ENCODE assay signal across 11 mouse cellular contexts in the genomic region with DNA sequence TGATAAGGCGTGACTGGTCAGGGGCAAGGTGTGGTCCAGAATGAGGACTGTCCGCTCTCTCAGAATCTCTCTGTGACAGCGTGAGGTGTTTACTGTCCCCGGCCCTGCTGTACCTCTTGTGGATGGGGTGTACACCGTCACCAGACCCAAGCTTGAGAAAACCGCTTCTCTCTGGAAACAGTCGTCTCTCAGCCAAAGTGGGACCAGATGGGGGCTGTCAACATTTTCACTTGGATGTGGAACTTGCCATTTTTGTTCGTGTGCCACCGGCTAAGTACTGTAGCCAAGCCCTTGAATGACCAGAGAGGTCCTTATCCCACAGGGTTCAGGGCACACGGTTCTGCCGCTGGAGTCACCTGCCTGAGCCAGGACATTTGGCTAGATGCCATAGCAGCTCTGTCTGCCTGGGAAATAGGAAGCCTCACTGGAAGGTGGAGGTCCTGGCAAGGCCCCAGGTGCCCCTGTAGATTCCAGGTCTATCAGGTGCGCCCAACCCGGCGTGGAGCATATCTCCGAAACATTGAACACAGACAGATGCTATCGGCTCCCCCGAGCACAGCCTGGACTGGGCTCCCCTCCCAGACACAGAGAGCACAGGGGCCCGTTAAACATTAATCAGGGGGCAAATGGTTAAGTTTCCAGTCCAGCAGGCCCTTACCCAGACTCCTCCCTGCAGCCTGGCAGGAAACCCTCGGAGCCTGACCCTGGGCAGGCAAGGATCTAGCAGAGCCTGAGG. TPM values are rescaled to one million over a fixed set of nuclear protein-coding genes. Genes with fewer than 3 reads are reported as not detected.
DNase-seq lines count a peak whose midpoint lies in the region; ATAC-seq and TF ChIP-seq lines count a peak whose summit lies in the region.
"Had no signal": no experiment of that assay in that cellular context is flagged by ENCODE, and none has a peak within 500 bp of the region (broad histone marks: within the 10 kb centered on the region; RNA-seq: fewer than 3 reads in every experiment).

No protein-coding gene starts in this region.

- H3K4me3 ChIP-seq in intestine, postnatal 0 days (ENCODE audit: low read depth, low read length): no peak overlapping the region
- no peak overlapping the region for H3K4me3 ChIP-seq in neural tube, embryonic 15.5 days (replicated peaks)
- H3K4me3 ChIP-seq in midbrain, embryonic 15.5 days: no peak overlapping the region
- H3K4me3 ChIP-seq: limb, embryonic 15.5 days had no signal

- peak; percentile 32 for ATAC-seq in intestine, postnatal 0 days
- no peak for ATAC-seq in neural tube, embryonic 15.5 days (ENCODE audit: low FRiP score)
- ATAC-seq in midbrain, embryonic 15.5 days (replicated peaks): no peak

- 0 out of 2 replicates have a peak, but pooled peaks cover 2% of the 10 kb centered on the region for H3K4me1 ChIP-seq in intestine, postnatal 0 days (replicated peaks; ENCODE audit: control insufficient read depth, insufficient read depth, low read length)
- 0 out of 2 replicates have a peak, but pooled peaks cover 2% of the 10 kb centered on the region for H3K4me1 ChIP-seq in neural tube, embryonic 15.5 days
- no peaks in the 10 kb centered on the region for H3K4me1 ChIP-seq in midbrain, embryonic 15.5 days

- H3K9me3 ChIP-seq in intestine, postnatal 0 days (ENCODE audit: control insufficient read depth): no peaks in the 10 kb centered on the region
- no peaks in the 10 kb centered on the region for H3K9me3 ChIP-seq in neural tube, embryonic 15.5 days (replicated peaks)
- H3K9me3 ChIP-seq in midbrain, embryonic 15.5 days: no peaks in the 10 kb centered on the region
- H3K9me3 ChIP-seq: limb, embryonic 15.5 days had no signal

- H3K9ac ChIP-seq in intestine, postnatal 0 days (ENCODE audit: low read depth, low read length): no peak overlapping the region
- no peak overlapping the region for H3K9ac ChIP-seq in neural tube, embryonic 15.5 days (replicated peaks)
- no peak overlapping the region for H3K9ac ChIP-seq in midbrain, embryonic 15.5 days
- H3K9ac ChIP-seq: limb, embryonic 15.5 days had no signal

- 30% methylated on average over 19 of the region's 19 CpGs for WGBS in intestine, postnatal 0 days
- 70% methylated on average over 19 of the region's 19 CpGs for WGBS in neural tube, embryonic 15.5 days
- WGBS in midbrain, embryonic 15.5 days: 81% methylated on average over 19 of the region's 19 CpGs

- peak overlapping the region; percentile 35 for H3K4me2 ChIP-seq in intestine, postnatal 0 days (replicated peaks; ENCODE audit: low read depth)
- H3K4me2 ChIP-seq in neural tube, embryonic 15.5 days: no peak overlapping the region
- H3K4me2 ChIP-seq in midbrain, embryonic 15.5 days: no peak overlapping the region
- H3K4me2 ChIP-seq: limb, embryonic 15.5 days had no signal

- peak; percentile 27 to 40 for DNase-seq in cerebellum, postnatal 36 days
- no peak for DNase-seq in cerebellum, adult 9-10 months
- peak; percentile 83 to 93 for DNase-seq in kidney, postnatal 36 days
- DNase-seq in lung, postnatal 25 days (ENCODE audit: low spot score): peak; percentile 4
- DNase-seq in layer of hippocampus, adult 11-12 months (ENCODE audit: low spot score): no peak
- DNase-seq: heart, adult 18-20 months; heart, postnatal 36 days had no signal

- no peak for TF ChIP-seq CTCF in intestine, postnatal 0 days (IDR thresholded peaks at IDR 0.05; ENCODE audit: low read depth)

- no peak overlapping the region for H3K27ac ChIP-seq in intestine, postnatal 0 days (ENCODE audit: low read depth, low read length)
- H3K27ac ChIP-seq in neural tube, embryonic 15.5 days (replicated peaks): no peak overlapping the region
- H3K27ac ChIP-seq in midbrain, embryonic 15.5 days: no peak overlapping the region
- H3K27ac ChIP-seq: limb, embryonic 15.5 days had no signal

- H3K27me3 ChIP-seq in intestine, postnatal 0 days (replicated peaks; ENCODE audit: control insufficient read depth, insufficient read depth, low read length): no peaks in the 10 kb centered on the region
- H3K27me3 ChIP-seq in neural tube, embryonic 15.5 days (replicated peaks): no peaks in the 10 kb centered on the region; the same call in 1 of the 2 replicates
- no peaks in the 10 kb centered on the region for H3K27me3 ChIP-seq in midbrain, embryonic 15.5 days (replicated peaks)

- H3K36me3 ChIP-seq in intestine, postnatal 0 days (ENCODE audit: control insufficient read depth, insufficient read depth): no peaks in the 10 kb centered on the region
- no peaks in the 10 kb centered on the region for H3K36me3 ChIP-seq in neural tube, embryonic 15.5 days
- H3K36me3 ChIP-seq in midbrain, embryonic 15.5 days (replicated peaks): no peaks in the 10 kb centered on the region
- H3K36me3 ChIP-seq: limb, embryonic 15.5 days had no signal

RNA-seq across cellular contexts. Expression of a gene that starts 14.4 kb away (rescaled TPM):
- 0.03 and 0.09 TPM in 2 replicates for polyA plus RNA-seq in intestine, postnatal 0 days (2015; fragmentation: Nextera tagmentation; extraction: Ambion mirVana)
- 0.14 and 0.18 TPM in 2 replicates for polyA plus RNA-seq in neural tube, embryonic 15.5 days (2015; fragmentation: Nextera tagmentation; extraction: Ambion mirVana)
- 0.95 and 1.3 TPM in 2 replicates for polyA plus RNA-seq in midbrain, embryonic 15.5 days (2015; fragmentation: Nextera tagmentation; extraction: Ambion mirVana)

RNA-seq across cellular contexts. Expression of a gene that starts 37.5 kb away (rescaled TPM):
- 106 and 113 TPM in 2 replicates for polyA plus RNA-seq in intestine, postnatal 0 days (2015; fragmentation: Nextera tagmentation; extraction: Ambion mirVana)
- 80.7 and 84.0 TPM in 2 replicates for polyA plus RNA-seq in neural tube, embryonic 15.5 days (2015; fragmentation: Nextera tagmentation; extraction: Ambion mirVana)
- polyA plus RNA-seq in midbrain, embryonic 15.5 days (2015; fragmentation: Nextera tagmentation; extraction: Ambion mirVana): 90.3 and 92.5 TPM in 2 replicates

RNA-seq across cellular contexts. Expression of a gene that starts 38.7 kb away (rescaled TPM):
- polyA plus RNA-seq in intestine, postnatal 0 days (2015; fragmentation: Nextera tagmentation; extraction: Ambion mirVana): 0.51 and 0.55 TPM in 2 replicates
- polyA plus RNA-seq in neural tube, embryonic 15.5 days (2015; fragmentation: Nextera tagmentation; extraction: Ambion mirVana): 6.7 and 9.0 TPM in 2 replicates
- polyA plus RNA-seq in midbrain, embryonic 15.5 days (2015; fragmentation: Nextera tagmentation; extraction: Ambion mirVana): 13.1 and 14.8 TPM in 2 replicates

Comparison
In these comparisons a context has a peak if more than half of its experiments do, and no peak if none do; other contexts are left out.
1. DNase-seq: peak in cerebellum, postnatal 36 days (2 of 2), kidney, postnatal 36 days (2 of 2) and lung, postnatal 25 days (single experiment); none in cerebellum, adult 9-10 months (single experiment) and layer of hippocampus, adult 11-12 months (single experiment).